Mouse (Mus musculus): ENCODE data around the gene Napsa. TPM values are rescaled to one million over a fixed set of nuclear protein-coding genes. Genes with fewer than 3 reads are reported as not detected.

Gene Napsa
- polyA plus RNA-seq, 1 experiment from 2014 or later = 0.88 TPM

GRCm38 (mm10) chr7:44615309-44615708 is 43.1 kb downstream of the Napsa start:
- Histone ChIP-seq H3K36me3 (replicated peaks; ENCODE audit: control insufficient read depth, insufficient read depth, low read depth, low read length) (no peaks in the 10 kb centered on the region), H3K4me1 (ENCODE audit: control insufficient read depth, insufficient read depth, low read length) (no peaks in the 10 kb centered on the region), H3K9me3 (replicated peaks; ENCODE audit: control insufficient read depth, low read length) (no peaks in the 10 kb centered on the region), H3K4me2 (ENCODE audit: low read depth, low read length) (no peak overlapping the region), H3K27me3 (ENCODE audit: control insufficient read depth, insufficient read depth, low read length) (no peaks in the 10 kb centered on the region), H3K9ac (replicated peaks; ENCODE audit: low read length) (no peak overlapping the region), H3K27ac (replicated peaks; ENCODE audit: low read depth, low read length) (no peak overlapping the region), H3K4me3 (ENCODE audit: low read depth, low read length) (no peak overlapping the region)
- DNase-seq (ENCODE audit: low spot score) (no peak), ATAC-seq (replicated peaks; ENCODE audit: insufficient number of reproducible peaks, low FRiP score, low TSS enrichment, low read depth) (no peak)
- 12% methylated on average over 10 of the region's 10 CpGs for WGBS

- DNase-seq (ENCODE audit: low spot score) (no peak), ATAC-seq (replicated peaks; ENCODE audit: insufficient number of reproducible peaks, low FRiP score, low TSS enrichment, low read depth) (no peak)
- no peaks in the 10 kb centered on the region for H3K4me1 ChIP-seq (ENCODE audit: control insufficient read depth, insufficient read depth, low read length)
- H3K27me3 ChIP-seq (ENCODE audit: control insufficient read depth, insufficient read depth, low read length) = no peaks in the 10 kb centered on the region
- H3K36me3 ChIP-seq (replicated peaks; ENCODE audit: control insufficient read depth, insufficient read depth, low read depth, low read length) = no peaks in the 10 kb centered on the region
- 68% methylated on average over 14 of the region's 14 CpGs for WGBS
- H3K27ac ChIP-seq (replicated peaks; ENCODE audit: low read depth, low read length) = no peak overlapping the region
- H3K9me3 ChIP-seq (replicated peaks; ENCODE audit: control insufficient read depth, low read length) = no peaks in the 10 kb centered on the region
- no peak overlapping the region for H3K4me3 ChIP-seq (ENCODE audit: low read depth, low read length)
- H3K9ac ChIP-seq (replicated peaks; ENCODE audit: low read length) = no peak overlapping the region
- no peak overlapping the region for H3K4me2 ChIP-seq (ENCODE audit: low read depth, low read length)
Measured at GRCm38 (mm10) chr7:44615987-44616386, 43.8 kb downstream of the Napsa start.

- H3K4me1 ChIP-seq (ENCODE audit: control insufficient read depth, insufficient read depth, low read length) = no peaks in the 10 kb centered on the region
- no peaks in the 10 kb centered on the region for H3K9me3 ChIP-seq (replicated peaks; ENCODE audit: control insufficient read depth, low read length)
- no peaks in the 10 kb centered on the region for H3K36me3 ChIP-seq (replicated peaks; ENCODE audit: control insufficient read depth, insufficient read depth, low read depth, low read length)
- no peak overlapping the region for H3K4me3 ChIP-seq (ENCODE audit: low read depth, low read length)
- no peak overlapping the region for H3K27ac ChIP-seq (replicated peaks; ENCODE audit: low read depth, low read length)
- WGBS = 72% methylated on average over 3 of the region's 3 CpGs
- H3K9ac ChIP-seq (replicated peaks; ENCODE audit: low read length) = no peak overlapping the region
- no peak for DNase-seq (ENCODE audit: low spot score)
- H3K4me2 ChIP-seq (ENCODE audit: low read depth, low read length) = no peak overlapping the region
- ATAC-seq (replicated peaks; ENCODE audit: insufficient number of reproducible peaks, low FRiP score, low TSS enrichment, low read depth) = no peak
- no peaks in the 10 kb centered on the region for H3K27me3 ChIP-seq (ENCODE audit: control insufficient read depth, insufficient read depth, low read length)
Measured at GRCm38 (mm10) chr7:44617059-44617458, 44.9 kb downstream of the Napsa start.

GRCm38 (mm10) chr7:44623714-44624542 is 51.7 kb downstream of the Napsa start:
- Histone ChIP-seq H3K36me3 (replicated peaks; ENCODE audit: control insufficient read depth, insufficient read depth, low read depth, low read length) (no peaks in the 10 kb centered on the region), H3K9me3 (replicated peaks; ENCODE audit: control insufficient read depth, low read length) (no peaks in the 10 kb centered on the region), H3K9ac (replicated peaks; ENCODE audit: low read length) (no peak overlapping the region), H3K4me2 (ENCODE audit: low read depth, low read length) (no peak overlapping the region), H3K4me3 (ENCODE audit: low read depth, low read length) (no peak overlapping the region), H3K27ac (replicated peaks; ENCODE audit: low read depth, low read length) (no peak overlapping the region), H3K27me3 (ENCODE audit: control insufficient read depth, insufficient read depth, low read length) (no peaks in the 10 kb centered on the region), H3K4me1 (ENCODE audit: control insufficient read depth, insufficient read depth, low read length) (no peaks in the 10 kb centered on the region)
- ATAC-seq (replicated peaks; ENCODE audit: insufficient number of reproducible peaks, low FRiP score, low TSS enrichment, low read depth) (no peak), DNase-seq (ENCODE audit: low spot score) (peak; percentile 25)
- 38% methylated on average over 18 of the region's 18 CpGs for WGBS

- DNase-seq (ENCODE audit: low spot score) (no peak), ATAC-seq (replicated peaks; ENCODE audit: insufficient number of reproducible peaks, low FRiP score, low TSS enrichment, low read depth) (no peak)
- Histone ChIP-seq H3K9ac (replicated peaks; ENCODE audit: low read length) (no peak overlapping the region), H3K27ac (replicated peaks; ENCODE audit: low read depth, low read length) (no peak overlapping the region), H3K36me3 (replicated peaks; ENCODE audit: control insufficient read depth, insufficient read depth, low read depth, low read length) (no peaks in the 10 kb centered on the region), H3K27me3 (ENCODE audit: control insufficient read depth, insufficient read depth, low read length) (no peaks in the 10 kb centered on the region), H3K4me3 (ENCODE audit: low read depth, low read length) (no peak overlapping the region), H3K9me3 (replicated peaks; ENCODE audit: control insufficient read depth, low read length) (no peaks in the 10 kb centered on the region), H3K4me1 (ENCODE audit: control insufficient read depth, insufficient read depth, low read length) (no peaks in the 10 kb centered on the region), H3K4me2 (ENCODE audit: low read depth, low read length) (no peak overlapping the region)
- WGBS = 86% methylated on average over 3 of the region's 3 CpGs
Measured at GRCm38 (mm10) chr7:44624543-44624826, 52.3 kb downstream of the Napsa start.

GRCm38 (mm10) chr7:44624828-44625227 is 52.6 kb downstream of the Napsa start:
- Histone ChIP-seq H3K9ac (replicated peaks; ENCODE audit: low read length) (no peak overlapping the region), H3K27ac (replicated peaks; ENCODE audit: low read depth, low read length) (no peak overlapping the region)

GRCm38 (mm10) chr7:44625241-44626067 is 53.3 kb downstream of the Napsa start:
- 89% methylated on average over 13 of the region's 13 CpGs for WGBS
- H3K27ac ChIP-seq (replicated peaks; ENCODE audit: low read depth, low read length) = no peak overlapping the region
- H3K36me3 ChIP-seq (replicated peaks; ENCODE audit: control insufficient read depth, insufficient read depth, low read depth, low read length) = no peaks in the 10 kb centered on the region
- H3K9me3 ChIP-seq (replicated peaks; ENCODE audit: control insufficient read depth, low read length) = no peaks in the 10 kb centered on the region
- H3K27me3 ChIP-seq (ENCODE audit: control insufficient read depth, insufficient read depth, low read length) = no peaks in the 10 kb centered on the region
- ATAC-seq (replicated peaks; ENCODE audit: insufficient number of reproducible peaks, low FRiP score, low TSS enrichment, low read depth) (no peak), DNase-seq (ENCODE audit: low spot score) (no peak)
- no peak overlapping the region for H3K4me2 ChIP-seq (ENCODE audit: low read depth, low read length)
- H3K9ac ChIP-seq (replicated peaks; ENCODE audit: low read length) = no peak overlapping the region
- no peak overlapping the region for H3K4me3 ChIP-seq (ENCODE audit: low read depth, low read length)
- no peaks in the 10 kb centered on the region for H3K4me1 ChIP-seq (ENCODE audit: control insufficient read depth, insufficient read depth, low read length)

More at GRCm38 (mm10) chr7:44624828-44625227, 52.6 kb downstream of the Napsa start:
- WGBS = 63% methylated on average over 14 of the region's 14 CpGs
- no peak overlapping the region for H3K4me2 ChIP-seq (ENCODE audit: low read depth, low read length)
- H3K36me3 ChIP-seq (replicated peaks; ENCODE audit: control insufficient read depth, insufficient read depth, low read depth, low read length) = no peaks in the 10 kb centered on the region
- DNase-seq (ENCODE audit: low spot score) (no peak), ATAC-seq (replicated peaks; ENCODE audit: insufficient number of reproducible peaks, low FRiP score, low TSS enrichment, low read depth) (no peak)
- no peaks in the 10 kb centered on the region for H3K27me3 ChIP-seq (ENCODE audit: control insufficient read depth, insufficient read depth, low read length)
- no peaks in the 10 kb centered on the region for H3K4me1 ChIP-seq (ENCODE audit: control insufficient read depth, insufficient read depth, low read length)
- no peaks in the 10 kb centered on the region for H3K9me3 ChIP-seq (replicated peaks; ENCODE audit: control insufficient read depth, low read length)
- H3K4me3 ChIP-seq (ENCODE audit: low read depth, low read length) = no peak overlapping the region

GRCm38 (mm10) chr7:44626068-44626385 is 53.8 kb downstream of the Napsa start:
- H3K4me2 ChIP-seq (ENCODE audit: low read depth, low read length) = no peak overlapping the region
- no peaks in the 10 kb centered on the region for H3K27me3 ChIP-seq (ENCODE audit: control insufficient read depth, insufficient read depth, low read length)
- WGBS = 45% methylated on average over 1 of the region's 1 CpGs
- H3K9me3 ChIP-seq (replicated peaks; ENCODE audit: control insufficient read depth, low read length) = no peaks in the 10 kb centered on the region
- H3K9ac ChIP-seq (replicated peaks; ENCODE audit: low read length) = no peak overlapping the region
- H3K4me3 ChIP-seq (ENCODE audit: low read depth, low read length) = no peak overlapping the region
- DNase-seq (ENCODE audit: low spot score) (no peak), ATAC-seq (replicated peaks; ENCODE audit: insufficient number of reproducible peaks, low FRiP score, low TSS enrichment, low read depth) (no peak)
- no peaks in the 10 kb centered on the region for H3K4me1 ChIP-seq (ENCODE audit: control insufficient read depth, insufficient read depth, low read length)
- no peaks in the 10 kb centered on the region for H3K36me3 ChIP-seq (replicated peaks; ENCODE audit: control insufficient read depth, insufficient read depth, low read depth, low read length)
- H3K27ac ChIP-seq (replicated peaks; ENCODE audit: low read depth, low read length) = no peak overlapping the region
